Mouse (Mus musculus) kidney, embryonic 14.5 days (tissue): Measurements from ENCODE around the gene Snrnp25. TPM values are rescaled to one million over a fixed set of nuclear protein-coding genes. Genes with fewer than 3 reads are reported as not detected.

Experiments used
- ATAC-seq: fragments of 200-750 bp; cut with Nextera tagmentation; 2 replicates; pipeline ENCODE4 v1.8.0; 2017; ENCODE audit warnings: moderate number of reproducible peaks, mild to moderate bottlenecking, moderate TSS enrichment, moderate library complexity; ENCODE audit not compliant: low FRiP score, low TSS enrichment
- H3K27ac ChIP-seq: fragments of 300-500 bp; sonication (generic); 2 replicates; pipeline ENCODE4 v1.5.1; 2014; ENCODE audit warnings: low read depth, mild to moderate bottlenecking, low read length, moderate library complexity, mixed read lengths
- H3K27me3 ChIP-seq: fragments of 300-500 bp; sonication (generic); 2 replicates; pipeline ENCODE4 v1.6.1; 2014; ENCODE audit warnings: mild to moderate bottlenecking, low read length; ENCODE audit not compliant: control insufficient read depth, insufficient read depth
- H3K36me3 ChIP-seq: fragments of 300-500 bp; sonication (generic); 2 replicates; pipeline ENCODE4 v1.6.1; 2014; ENCODE audit warnings: low read length, mixed read lengths; ENCODE audit not compliant: control insufficient read depth, insufficient read depth
- H3K4me1 ChIP-seq: fragments of 300-500 bp; sonication (generic); 2 replicates; pipeline ENCODE4 v1.6.1; 2014; ENCODE audit warnings: low read length, mixed read lengths; ENCODE audit not compliant: control insufficient read depth, insufficient read depth
- H3K4me2 ChIP-seq: fragments of 300-500 bp; sonication (generic); replicated peaks from 2 replicates; pipeline ENCODE4 v1.6.1; 2014; ENCODE audit warnings: low read depth, mild to moderate bottlenecking, low read length
- H3K4me3 ChIP-seq: fragments of 300-500 bp; sonication (generic); 2 replicates; pipeline ENCODE4 v1.5.1; 2014; ENCODE audit warnings: mild to moderate bottlenecking, low read length
- H3K9ac ChIP-seq: fragments of 300-500 bp; sonication (generic); 2 replicates; pipeline ENCODE4 v1.6.1; 2014; ENCODE audit warnings: low read depth, mild to moderate bottlenecking, low read length, moderate library complexity
- H3K9me3 ChIP-seq: fragments of 300-500 bp; sonication (generic); 2 replicates; pipeline ENCODE4 v1.6.1; 2016; ENCODE audit warnings: low read length; ENCODE audit not compliant: control insufficient read depth
- WGBS: fragments of 180-500 bp; shearing (Covaris S2); extraction: QIAGEN DNeasy Blood & Tissue Kit; methylation state at CpG from one replicate; pipeline ENCODE4 v1.1.7; 2014; 5-methylcytosine and 5-hydroxymethylcytosine counted together
- polyA plus RNA-seq: library from polyadenylated mRNA; unstranded; fragments of >200 nt; fragmentation: Nextera tagmentation; extraction: Ambion mirVana; gene quantifications from 2 replicates; pipeline ENCODE4 v1.2.1, GENCODE M21; 2014

Snrnp25 gene
- polyA plus RNA-seq, 1 experiment from 2014 or later = 71.7 TPM

DNA sequence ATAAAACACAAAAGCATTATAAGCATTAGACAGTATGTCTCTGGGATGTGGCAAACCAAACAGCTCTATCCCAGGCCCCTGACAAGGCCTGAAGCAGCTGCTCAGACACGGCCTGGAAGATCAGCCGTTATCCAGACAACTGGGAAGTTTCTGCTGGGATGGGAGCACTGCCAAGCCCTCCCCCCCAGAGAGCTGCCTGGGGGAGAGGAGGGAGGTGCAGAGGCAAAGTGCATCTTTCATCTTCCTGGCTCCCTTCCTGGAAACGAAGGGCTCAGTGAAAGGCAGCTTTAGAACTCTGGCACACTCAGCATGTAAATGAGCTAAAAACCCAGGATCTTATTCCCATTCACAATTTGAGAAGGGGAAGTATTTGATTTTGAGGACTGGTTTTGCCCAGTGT is 30.4 kb downstream of the Snrnp25 start:
- 45% methylated on average over 3 of the region's 3 CpGs for WGBS
- Histone ChIP-seq H3K9me3 (no peaks in the 10 kb centered on the region), H3K27ac (no peak overlapping the region; the same call in 1 of the 2 replicates), H3K36me3 (peaks cover 59% of the 10 kb centered on the region), H3K9ac (no peak overlapping the region), H3K27me3 (no peaks in the 10 kb centered on the region), H3K4me1 (no peaks in the 10 kb centered on the region), H3K4me3 (no peak overlapping the region), H3K4me2 (no peak overlapping the region)
- peak; percentile 13; the same call in 1 of the 2 replicates for ATAC-seq

DNA sequence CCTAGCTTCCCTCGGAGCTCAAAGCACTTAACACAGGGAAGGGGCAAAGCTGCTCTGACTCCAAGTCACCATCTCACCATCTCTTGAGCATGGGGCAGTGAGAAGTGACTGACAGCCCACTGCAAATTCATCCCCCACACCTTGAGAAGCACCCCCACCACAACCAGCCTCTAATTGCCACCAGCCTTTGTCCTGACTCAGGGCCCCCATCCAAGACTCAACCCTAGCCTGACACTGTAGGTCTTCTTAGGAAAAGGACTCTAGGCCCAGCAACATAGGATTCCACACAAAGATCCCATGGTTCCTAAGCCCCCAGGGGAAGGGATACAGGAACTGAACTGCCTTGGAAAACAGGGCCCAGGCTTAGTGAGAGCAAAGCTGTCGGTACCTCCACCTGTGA is 30.9 kb downstream of the Snrnp25 start:
- H3K9ac ChIP-seq = no peak overlapping the region
- no peaks in the 10 kb centered on the region for H3K9me3 ChIP-seq
- H3K4me2 ChIP-seq = no peak overlapping the region
- 82% methylated on average over 2 of the region's 2 CpGs for WGBS
- H3K4me1 ChIP-seq = no peaks in the 10 kb centered on the region
- no peak overlapping the region for H3K27ac ChIP-seq
- H3K27me3 ChIP-seq = no peaks in the 10 kb centered on the region
- H3K4me3 ChIP-seq = no peak overlapping the region
- no peak for ATAC-seq
- H3K36me3 ChIP-seq = peaks cover 59% of the 10 kb centered on the region

DNA sequence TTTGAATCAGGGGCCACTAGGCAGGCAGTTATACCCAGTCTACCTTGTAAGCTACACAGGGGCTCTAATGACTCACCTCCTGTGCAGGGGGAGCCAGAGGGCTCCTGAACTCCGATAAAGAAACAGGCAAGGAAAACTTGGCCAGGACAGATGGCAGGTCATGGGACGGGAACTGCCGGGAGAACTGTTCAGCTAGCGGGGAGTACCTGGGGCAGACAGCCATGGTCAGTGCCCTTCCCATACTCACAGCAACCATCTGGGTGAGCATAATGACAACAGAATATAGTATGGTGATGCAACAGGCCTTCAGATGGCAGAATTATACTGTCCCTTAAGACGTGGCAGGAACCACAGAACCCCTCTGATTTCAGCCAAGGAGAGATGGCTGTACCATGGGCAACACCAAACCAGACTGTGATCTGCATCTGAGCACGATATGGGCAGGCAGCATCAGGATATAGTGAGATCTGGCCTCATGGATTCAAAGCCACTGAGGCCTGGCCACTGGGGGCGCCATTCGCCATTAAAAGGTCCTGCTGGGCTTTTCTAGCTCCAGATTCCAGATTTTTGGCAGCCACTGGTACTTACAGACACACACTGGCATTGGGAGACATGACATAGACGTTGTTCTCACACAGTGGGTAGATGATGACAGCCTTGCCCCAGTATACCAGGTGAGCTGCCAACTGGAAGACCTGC is 31.6 kb downstream of the Snrnp25 start:
- Histone ChIP-seq H3K4me1 (no peaks in the 10 kb centered on the region), H3K27me3 (no peaks in the 10 kb centered on the region), H3K27ac (no peak overlapping the region), H3K9ac (no peak overlapping the region), H3K4me2 (no peak overlapping the region), H3K36me3 (peaks cover 57% of the 10 kb centered on the region), H3K4me3 (no peak overlapping the region), H3K9me3 (no peaks in the 10 kb centered on the region)
- ATAC-seq = no peak
- WGBS = 65% methylated on average over 9 of the region's 9 CpGs

DNA sequence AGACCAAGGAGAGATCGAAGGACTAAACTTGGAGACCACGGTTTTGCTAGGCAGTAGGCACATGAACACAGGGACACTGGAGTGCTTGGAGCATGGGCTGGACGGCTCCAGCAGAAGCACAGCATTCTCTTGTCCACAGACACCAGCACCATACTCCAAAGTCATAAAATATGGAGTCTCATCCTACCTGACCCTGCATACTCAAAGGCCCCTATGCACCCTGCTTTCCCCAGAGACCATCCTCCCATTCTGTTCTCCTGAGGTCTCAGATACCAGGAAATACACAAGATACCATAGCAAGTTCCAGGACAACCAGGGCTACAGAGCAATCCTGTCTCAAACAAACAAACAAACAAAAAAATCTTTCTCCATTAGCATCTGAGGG is 32.2 kb downstream of the Snrnp25 start:
- H3K4me2 ChIP-seq = no peak overlapping the region
- H3K27ac ChIP-seq = no peak overlapping the region
- H3K36me3 ChIP-seq = peaks cover 53% of the 10 kb centered on the region
- H3K4me3 ChIP-seq = no peak overlapping the region
- no peaks in the 10 kb centered on the region for H3K27me3 ChIP-seq
- no peak overlapping the region for H3K9ac ChIP-seq
- no peak for ATAC-seq
- no peaks in the 10 kb centered on the region for H3K9me3 ChIP-seq
- 91% methylated on average over 3 of the region's 3 CpGs for WGBS
- H3K4me1 ChIP-seq = no peaks in the 10 kb centered on the region

DNA sequence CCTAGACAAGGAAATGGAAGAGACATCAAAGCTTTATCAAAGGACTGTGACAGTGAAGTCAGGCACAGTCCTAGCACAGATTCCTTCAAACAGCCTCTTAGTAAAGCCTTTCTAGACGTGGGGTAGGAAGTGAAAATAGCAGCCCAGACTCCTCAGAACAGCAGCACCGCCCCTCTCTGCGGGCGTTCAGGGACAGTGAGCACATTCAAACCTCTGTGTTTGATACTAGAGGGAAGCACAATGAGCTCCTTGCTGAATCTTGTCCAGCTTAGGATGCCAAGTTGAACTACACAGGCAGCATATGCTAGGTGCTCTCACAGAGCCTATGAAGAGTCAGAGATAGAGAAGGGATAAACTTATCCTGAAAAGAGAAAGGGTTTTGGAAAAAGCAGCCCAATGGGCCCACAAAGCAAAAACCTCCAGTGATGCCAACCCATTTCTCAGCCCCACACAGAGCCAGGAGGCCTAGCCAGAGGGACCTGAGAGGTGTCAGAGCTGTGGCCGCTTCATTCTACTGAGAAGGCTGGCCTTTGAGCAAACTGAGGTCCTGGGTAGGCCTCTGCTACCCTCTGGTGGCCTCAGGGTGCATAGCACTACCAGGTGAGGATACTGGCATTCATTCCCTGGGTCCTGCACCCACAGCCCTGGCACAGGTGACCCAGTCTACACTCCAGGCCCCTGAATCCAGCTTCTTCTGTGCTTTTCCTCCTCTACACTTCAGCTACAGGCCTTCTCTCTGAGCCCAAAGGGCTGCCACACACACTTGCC is 33.1 kb downstream of the Snrnp25 start:
- no peaks in the 10 kb centered on the region for H3K27me3 ChIP-seq
- no peak overlapping the region for H3K4me2 ChIP-seq
- WGBS = 66% methylated on average over 5 of the region's 5 CpGs
- no peak overlapping the region for H3K4me3 ChIP-seq
- H3K9me3 ChIP-seq = no peaks in the 10 kb centered on the region
- no peak overlapping the region for H3K9ac ChIP-seq
- H3K27ac ChIP-seq = no peak overlapping the region
- ATAC-seq = peak; percentile 50; the same call in 1 of the 2 replicates
- peaks cover 3% of the 10 kb centered on the region for H3K4me1 ChIP-seq
- peaks cover 49% of the 10 kb centered on the region for H3K36me3 ChIP-seq

DNA sequence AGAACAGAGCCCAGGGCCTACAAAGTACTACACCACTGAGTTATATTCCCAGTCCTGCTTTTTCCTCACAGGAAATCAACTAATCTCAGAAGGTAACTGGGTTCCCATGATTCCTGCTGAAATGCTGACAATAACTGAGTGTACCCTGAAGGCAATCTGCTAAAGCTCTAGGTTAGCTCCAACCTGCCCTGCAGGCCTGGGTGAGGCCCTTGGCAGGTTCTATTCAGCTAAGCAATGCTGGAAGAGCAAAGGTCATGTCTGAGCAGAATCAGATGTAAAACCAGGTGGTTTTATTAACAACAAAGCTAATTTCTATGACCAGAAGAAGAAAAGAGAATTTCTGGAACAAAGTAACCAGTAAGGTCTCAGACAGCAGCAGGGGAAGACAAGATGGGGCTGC is 36.2 kb downstream of the Snrnp25 start:
- H3K4me2 ChIP-seq = no peak overlapping the region
- H3K27me3 ChIP-seq = no peaks in the 10 kb centered on the region
- peaks cover 14% of the 10 kb centered on the region for H3K4me1 ChIP-seq
- peaks cover 40% of the 10 kb centered on the region; the same call in 1 of the 2 replicates for H3K36me3 ChIP-seq
- no peak for ATAC-seq
- H3K4me3 ChIP-seq = no peak overlapping the region
- H3K9ac ChIP-seq = no peak overlapping the region
- no peak overlapping the region for H3K27ac ChIP-seq
- H3K9me3 ChIP-seq = no peaks in the 10 kb centered on the region

DNA sequence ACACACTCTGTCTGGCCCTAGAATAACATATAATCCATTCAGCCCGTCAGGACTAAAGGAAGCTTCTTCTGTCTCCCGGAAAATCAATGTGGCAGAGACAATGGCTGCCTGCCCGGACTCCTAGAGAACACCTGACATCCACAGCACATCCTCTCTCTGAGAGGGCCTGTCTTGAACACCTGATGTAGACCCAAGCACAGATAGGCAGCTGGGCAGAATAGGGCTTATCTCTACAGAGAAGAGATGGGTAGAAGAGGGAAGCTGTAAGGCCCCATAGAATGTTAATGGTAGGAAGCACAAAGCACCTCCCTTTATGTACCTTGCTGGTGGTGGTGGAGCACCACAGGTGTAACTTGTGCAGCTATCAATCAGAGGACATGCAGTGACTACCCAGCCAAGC is 37.0 kb downstream of the Snrnp25 start:
- Histone ChIP-seq H3K9ac (no peak overlapping the region), H3K9me3 (no peaks in the 10 kb centered on the region), H3K36me3 (peaks cover 48% of the 10 kb centered on the region), H3K27me3 (no peaks in the 10 kb centered on the region), H3K4me2 (no peak overlapping the region), H3K4me1 (peaks cover 14% of the 10 kb centered on the region), H3K4me3 (no peak overlapping the region), H3K27ac (no peak overlapping the region)
- WGBS = 79% methylated on average over 3 of the region's 3 CpGs
- no peak for ATAC-seq

DNA sequence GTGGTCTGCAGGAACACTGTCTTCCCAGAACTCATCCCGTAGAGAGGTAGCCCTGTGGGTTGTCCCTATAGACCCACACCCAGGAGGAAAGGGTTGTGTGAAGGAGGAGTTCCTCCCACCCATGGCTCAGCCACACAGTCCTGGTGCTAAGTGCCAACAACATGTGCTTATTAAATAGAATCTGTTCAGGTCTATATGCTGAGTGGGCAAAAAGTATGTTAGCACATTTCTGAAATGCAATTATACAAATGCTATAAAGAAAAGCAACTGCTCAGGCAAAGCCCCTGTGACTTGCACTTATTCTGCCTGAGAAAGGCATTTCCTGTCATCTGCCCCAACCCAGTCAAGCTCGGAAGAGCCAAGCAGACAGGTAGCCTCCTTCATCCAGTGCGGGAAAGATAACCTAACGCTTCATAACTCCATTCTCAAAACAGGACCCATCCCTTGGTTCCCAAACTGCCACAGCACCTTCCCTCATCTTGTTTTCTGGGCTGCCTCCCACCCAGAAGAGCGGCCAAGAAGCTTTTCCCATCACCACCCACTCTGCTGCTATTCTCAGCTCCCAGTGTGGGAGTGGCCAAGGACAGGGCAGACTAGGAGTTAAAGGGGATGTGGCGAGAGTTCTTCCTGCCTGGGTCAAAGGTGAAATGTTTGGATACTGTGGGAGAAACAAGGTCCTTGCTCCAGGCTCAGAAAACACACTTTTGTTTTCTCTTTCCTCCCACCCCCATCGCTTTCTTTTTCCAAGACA is 38.2 kb downstream of the Snrnp25 start:
- H3K4me1 ChIP-seq = peaks cover 14% of the 10 kb centered on the region
- peaks cover 56% of the 10 kb centered on the region for H3K36me3 ChIP-seq
- WGBS = 35% methylated on average over 7 of the region's 7 CpGs
- H3K4me3 ChIP-seq = no peak overlapping the region
- ATAC-seq = peak; percentile 79
- H3K27me3 ChIP-seq = no peaks in the 10 kb centered on the region
- no peak overlapping the region for H3K4me2 ChIP-seq
- no peak overlapping the region for H3K9ac ChIP-seq
- peak overlapping the region; percentile 72; the same call in 1 of the 2 replicates for H3K27ac ChIP-seq
- H3K9me3 ChIP-seq = no peaks in the 10 kb centered on the region

DNA sequence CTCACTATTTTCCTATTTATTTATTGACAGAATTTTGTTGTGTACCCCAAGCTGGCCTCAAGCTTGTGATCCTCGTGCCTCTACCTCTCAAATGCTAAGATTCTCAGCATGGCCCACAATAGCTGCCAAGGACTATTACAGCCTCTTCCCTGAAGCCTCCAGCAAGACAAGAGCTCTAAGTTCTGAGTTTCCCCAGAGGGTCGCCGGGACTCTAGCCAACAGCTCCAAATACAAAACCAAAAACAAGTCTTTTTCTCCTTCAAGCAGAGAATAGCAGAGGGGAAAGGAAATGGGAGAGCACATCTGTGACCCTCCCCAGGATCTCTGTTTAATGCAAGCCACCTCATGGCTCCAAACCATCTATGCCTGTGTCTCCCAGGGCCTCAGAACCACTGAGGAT is 38.8 kb downstream of the Snrnp25 start:
- peak; percentile 32; the same call in 1 of the 2 replicates for ATAC-seq
- H3K27ac ChIP-seq = peak overlapping the region; percentile 72
- 63% methylated on average over 3 of the region's 3 CpGs for WGBS
- no peaks in the 10 kb centered on the region for H3K27me3 ChIP-seq
- H3K9ac ChIP-seq = no peak overlapping the region
- H3K4me3 ChIP-seq = no peak overlapping the region
- no peak overlapping the region for H3K4me2 ChIP-seq
- H3K36me3 ChIP-seq = peaks cover 52% of the 10 kb centered on the region
- peaks cover 14% of the 10 kb centered on the region for H3K4me1 ChIP-seq
- H3K9me3 ChIP-seq = no peaks in the 10 kb centered on the region
